Mouse (Mus musculus) embryonic fibroblast, embryonic 13.5 days (primary cell): ENCODE measurements around the gene Vamp5.

Experiments used
- CTCF ChIP-seq: IDR thresholded peaks from 2 replicates; pipeline ENCODE4 v1.5.1; 2011; ENCODE audit warnings: mild to moderate bottlenecking, control low read depth, low read length, moderate library complexity, borderline replicate concordance; ENCODE audit not compliant: insufficient read depth
- POLR2A ChIP-seq: IDR thresholded peaks from 2 replicates; pipeline ENCODE4 v1.6.1; 2011; ENCODE audit warnings: low read depth, mild to moderate bottlenecking, control low read depth, low read length, moderate library complexity

DNA sequence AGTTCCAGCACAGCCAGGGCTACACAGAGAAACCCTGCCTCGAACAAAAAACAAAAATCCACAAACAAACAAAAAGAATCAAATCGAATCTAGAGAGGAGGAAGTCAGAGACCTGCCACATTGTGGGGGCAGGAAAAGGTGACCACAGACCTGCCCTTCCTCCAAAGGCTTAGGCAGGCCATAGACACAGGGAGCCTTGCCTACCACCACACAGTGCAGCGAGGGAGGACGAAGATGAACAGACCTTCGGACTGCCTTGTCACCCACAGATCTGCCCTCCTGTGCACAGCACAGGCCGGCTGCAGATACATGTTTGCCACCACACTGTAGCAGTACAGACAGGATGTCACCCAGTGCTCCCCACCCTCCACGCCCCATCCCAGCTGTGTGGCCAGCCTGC lies 30.2 kb upstream of the Vamp5 start:
- TF ChIP-seq CTCF (no peak), POLR2A (no peak)
